Mouse (Mus musculus): ENCODE measurements around the gene Eif1. TPM values are rescaled to one million over a fixed set of nuclear protein-coding genes. Genes with fewer than 3 reads are reported as not detected.
A peak's percentile ranks its signal among the peaks of the same experiment; 100 is the strongest.
"Not testable (repeated sequence)": the region's sequence is repeated elsewhere in the genome, so short reads cannot be mapped to it uniquely, and the experiment has no call there.

Gene Eif1
- polyA plus RNA-seq, 1 experiment from 2014 or later: 2,009 TPM

- H3K9ac ChIP-seq (ENCODE audit: low read length): no peak overlapping the region
- H3K36me3 ChIP-seq (ENCODE audit: control insufficient read depth, insufficient read depth, low read length): peaks cover 5% of the 10 kb centered on the region
- H3K27me3 ChIP-seq (replicated peaks; ENCODE audit: control insufficient read depth, insufficient read depth, low read length): no peaks in the 10 kb centered on the region
- DNase-seq (ENCODE audit: low spot score): no peak
- H3K4me3 ChIP-seq (ENCODE audit: low read depth, low read length): no peak overlapping the region
- no peak for ATAC-seq (replicated peaks; ENCODE audit: low FRiP score, low TSS enrichment, low read depth)
- H3K9me3 ChIP-seq (ENCODE audit: control insufficient read depth, low read length): no peaks in the 10 kb centered on the region
- H3K27ac ChIP-seq (ENCODE audit: low read depth): no peak overlapping the region
- no peaks in the 10 kb centered on the region for H3K4me1 ChIP-seq (replicated peaks; ENCODE audit: control insufficient read depth, insufficient read depth, low read length)
- 73% methylated on average over 11 of the region's 11 CpGs for WGBS
- no peak overlapping the region for H3K4me2 ChIP-seq (ENCODE audit: low read length)
These were observed 7.6 kb downstream of the Eif1 start for GRCm38 (mm10) chr11:100327316-100327715.

- Histone ChIP-seq H3K36me3 (ENCODE audit: control insufficient read depth, insufficient read depth, low read length) (peaks cover under 1% of the 10 kb centered on the region; the same call in 1 of the 2 replicates), H3K27ac (ENCODE audit: low read depth) (no peak overlapping the region), H3K4me3 (ENCODE audit: low read depth, low read length) (no peak overlapping the region), H3K27me3 (replicated peaks; ENCODE audit: control insufficient read depth, insufficient read depth, low read length) (no peaks in the 10 kb centered on the region), H3K9me3 (ENCODE audit: control insufficient read depth, low read length) (no peaks in the 10 kb centered on the region), H3K4me1 (replicated peaks; ENCODE audit: control insufficient read depth, insufficient read depth, low read length) (no peaks in the 10 kb centered on the region), H3K4me2 (ENCODE audit: low read length) (no peak overlapping the region), H3K9ac (ENCODE audit: low read length) (no peak overlapping the region)
- no peak for DNase-seq (ENCODE audit: low spot score)
- WGBS: 83% methylated on average over 6 of the region's 6 CpGs
- no peak for ATAC-seq (replicated peaks; ENCODE audit: low FRiP score, low TSS enrichment, low read depth)
These were observed 8.1 kb downstream of the Eif1 start for GRCm38 (mm10) chr11:100327761-100328160.

- Histone ChIP-seq H3K27me3 (replicated peaks; ENCODE audit: control insufficient read depth, insufficient read depth, low read length) (no peaks in the 10 kb centered on the region), H3K36me3 (ENCODE audit: control insufficient read depth, insufficient read depth, low read length) (no peaks in the 10 kb centered on the region), H3K4me3 (ENCODE audit: low read depth, low read length) (no peak overlapping the region), H3K9ac (ENCODE audit: low read length) (no peak overlapping the region), H3K9me3 (ENCODE audit: control insufficient read depth, low read length) (no peaks in the 10 kb centered on the region), H3K27ac (ENCODE audit: low read depth) (no peak overlapping the region), H3K4me2 (ENCODE audit: low read length) (no peak overlapping the region), H3K4me1 (replicated peaks; ENCODE audit: control insufficient read depth, insufficient read depth, low read length) (no peaks in the 10 kb centered on the region)
- 67% methylated on average over 16 of the region's 16 CpGs for WGBS
- no peak for DNase-seq (ENCODE audit: low spot score)
- ATAC-seq (replicated peaks; ENCODE audit: low FRiP score, low TSS enrichment, low read depth): no peak
These were observed 10.6 kb downstream of the Eif1 start for GRCm38 (mm10) chr11:100330235-100330634.

GRCm38 (mm10) chr11:100330816-100331375 lies 11.2 kb downstream of the Eif1 start:
- ATAC-seq (replicated peaks; ENCODE audit: low FRiP score, low TSS enrichment, low read depth); H3K27me3 ChIP-seq (replicated peaks; ENCODE audit: control insufficient read depth, insufficient read depth, low read length); H3K4me1 ChIP-seq (replicated peaks; ENCODE audit: control insufficient read depth, insufficient read depth, low read length); H3K9me3 ChIP-seq (ENCODE audit: control insufficient read depth, low read length); H3K36me3 ChIP-seq (ENCODE audit: control insufficient read depth, insufficient read depth, low read length); H3K4me3 ChIP-seq (ENCODE audit: low read depth, low read length); H3K27ac ChIP-seq (ENCODE audit: low read depth); H3K9ac ChIP-seq (ENCODE audit: low read length); H3K4me2 ChIP-seq (ENCODE audit: low read length); DNase-seq (ENCODE audit: low spot score): not testable (repeated sequence)
- WGBS: 54% methylated on average over 8 of the region's 8 CpGs

GRCm38 (mm10) chr11:100332766-100333515 lies 13.3 kb downstream of the Eif1 start:
- H3K4me2 ChIP-seq (ENCODE audit: low read length): no peak overlapping the region
- WGBS: 58% methylated on average over 9 of the region's 9 CpGs
- ATAC-seq (replicated peaks; ENCODE audit: low FRiP score, low TSS enrichment, low read depth) (no peak), DNase-seq (ENCODE audit: low spot score) (no peak)
- H3K27ac ChIP-seq (ENCODE audit: low read depth): no peak overlapping the region
- no peaks in the 10 kb centered on the region for H3K36me3 ChIP-seq (ENCODE audit: control insufficient read depth, insufficient read depth, low read length)
- H3K9ac ChIP-seq (ENCODE audit: low read length): no peak overlapping the region
- H3K4me1 ChIP-seq (replicated peaks; ENCODE audit: control insufficient read depth, insufficient read depth, low read length): peaks cover 7% of the 10 kb centered on the region; the same call in 1 of the 2 replicates
- no peaks in the 10 kb centered on the region for H3K27me3 ChIP-seq (replicated peaks; ENCODE audit: control insufficient read depth, insufficient read depth, low read length)
- H3K9me3 ChIP-seq (ENCODE audit: control insufficient read depth, low read length): no peaks in the 10 kb centered on the region
- H3K4me3 ChIP-seq (ENCODE audit: low read depth, low read length): no peak overlapping the region

- Histone ChIP-seq H3K4me2 (ENCODE audit: low read length) (no peak within 1 kb of the TSS), H3K4me3 (ENCODE audit: low read depth, low read length) (no peak within 1 kb of the TSS), H3K36me3 (ENCODE audit: control insufficient read depth, insufficient read depth, low read length) (no peaks in the 10 kb centered on the region), H3K27me3 (replicated peaks; ENCODE audit: control insufficient read depth, insufficient read depth, low read length) (no peaks in the 10 kb centered on the region), H3K9ac (ENCODE audit: low read length) (no peak within 1 kb of the TSS), H3K27ac (ENCODE audit: low read depth) (no peak within 1 kb of the TSS), H3K9me3 (ENCODE audit: control insufficient read depth, low read length) (no peaks in the 10 kb centered on the region), H3K4me1 (replicated peaks; ENCODE audit: control insufficient read depth, insufficient read depth, low read length) (peaks cover 7% of the 10 kb centered on the region; the same call in 1 of the 2 replicates)
- no peak for DNase-seq (ENCODE audit: low spot score)
- ATAC-seq (replicated peaks; ENCODE audit: low FRiP score, low TSS enrichment, low read depth): no peak
- 84% methylated on average over 6 of the region's 6 CpGs for WGBS
These were observed 14.3 kb downstream of the Eif1 start, which contains the start of gene Gast for GRCm38 (mm10) chr11:100333944-100334457. Gast (plus strand) TSS chr11:100334407.

GRCm38 (mm10) chr11:100335731-100336130 lies 16.0 kb downstream of the Eif1 start:
- Histone ChIP-seq H3K9ac (ENCODE audit: low read length) (no peak overlapping the region), H3K9me3 (ENCODE audit: control insufficient read depth, low read length) (no peaks in the 10 kb centered on the region), H3K36me3 (ENCODE audit: control insufficient read depth, insufficient read depth, low read length) (no peaks in the 10 kb centered on the region), H3K27ac (ENCODE audit: low read depth) (peak overlapping the region; percentile 18; the same call in 1 of the 2 replicates), H3K4me2 (ENCODE audit: low read length) (no peak overlapping the region), H3K4me1 (replicated peaks; ENCODE audit: control insufficient read depth, insufficient read depth, low read length) (peaks cover 7% of the 10 kb centered on the region; the same call in 1 of the 2 replicates), H3K4me3 (ENCODE audit: low read depth, low read length) (no peak overlapping the region), H3K27me3 (replicated peaks; ENCODE audit: control insufficient read depth, insufficient read depth, low read length) (no peaks in the 10 kb centered on the region)
- ATAC-seq (replicated peaks; ENCODE audit: low FRiP score, low TSS enrichment, low read depth): peak; percentile 54; the same call in 1 of the 2 replicates
- 23% methylated on average over 3 of the region's 3 CpGs for WGBS
- no peak for DNase-seq (ENCODE audit: low spot score)

GRCm38 (mm10) chr11:100344269-100344668 lies 24.6 kb downstream of the Eif1 start:
- Histone ChIP-seq H3K36me3 (ENCODE audit: control insufficient read depth, insufficient read depth, low read length) (no peaks in the 10 kb centered on the region), H3K4me3 (ENCODE audit: low read depth, low read length) (no peak overlapping the region), H3K4me2 (ENCODE audit: low read length) (no peak overlapping the region), H3K9me3 (ENCODE audit: control insufficient read depth, low read length) (no peaks in the 10 kb centered on the region), H3K27ac (ENCODE audit: low read depth) (no peak overlapping the region), H3K27me3 (replicated peaks; ENCODE audit: control insufficient read depth, insufficient read depth, low read length) (no peaks in the 10 kb centered on the region), H3K4me1 (replicated peaks; ENCODE audit: control insufficient read depth, insufficient read depth, low read length) (0 out of 2 replicates have a peak, but pooled peaks cover 8% of the 10 kb centered on the region), H3K9ac (ENCODE audit: low read length) (no peak overlapping the region)
- no peak for DNase-seq (ENCODE audit: low spot score)
- 90% methylated on average over 10 of the region's 10 CpGs for WGBS
- ATAC-seq (replicated peaks; ENCODE audit: low FRiP score, low TSS enrichment, low read depth): no peak

All from intestine, embryonic 14.5 days (tissue).